ENCODE assay signal across 8 mouse cellular contexts in the genomic region with DNA sequence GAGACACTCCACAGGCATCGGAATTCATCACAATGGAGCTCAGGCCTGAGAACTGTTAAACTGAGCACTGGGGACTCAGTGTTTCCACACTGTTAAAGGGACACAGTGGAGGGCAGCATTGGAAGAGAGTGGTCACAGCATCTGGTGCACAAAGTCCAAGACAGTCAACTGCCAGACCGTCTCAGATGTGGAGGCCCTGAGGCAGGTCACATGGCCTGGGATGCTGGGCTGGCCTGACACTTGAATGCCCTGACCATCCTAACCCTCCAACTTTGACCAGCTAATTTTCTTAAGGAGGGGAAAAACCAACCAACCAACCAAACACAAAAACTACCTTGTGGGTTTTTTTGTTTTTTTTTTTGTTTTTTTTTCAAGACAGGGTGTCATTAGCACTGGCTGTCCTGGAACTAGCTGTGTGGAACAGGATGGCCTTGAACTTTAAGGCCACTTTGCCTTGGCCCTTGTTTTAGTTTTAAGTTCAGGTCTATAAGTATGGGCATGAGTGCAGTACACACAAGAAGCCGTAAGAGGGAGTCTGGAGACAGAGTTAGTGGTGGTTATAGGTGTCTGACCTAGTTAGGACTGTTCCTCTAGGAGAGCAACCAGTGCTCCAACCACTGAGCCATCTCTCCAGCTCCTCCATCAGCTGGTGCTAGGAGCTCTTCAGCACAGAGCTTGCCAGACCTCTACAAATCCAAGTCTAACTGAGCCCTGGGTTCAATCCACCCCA. TPM values are rescaled to one million over a fixed set of nuclear protein-coding genes. Genes with fewer than 3 reads are reported as not detected.
DNase-seq lines count a peak whose midpoint lies in the region; ATAC-seq lines count a peak whose summit lies in the region.

No protein-coding gene starts in this region.

- H3K36me3 ChIP-seq in hindbrain, embryonic 13.5 days, result peaks cover 17% of the 10 kb centered on the region
- peaks cover 42% of the 10 kb centered on the region for H3K36me3 ChIP-seq in midbrain, embryonic 10.5 days

- peak overlapping the region; percentile 94 for H3K9ac ChIP-seq in hindbrain, embryonic 13.5 days

- peak; percentile 35 for DNase-seq in CD4-positive, CD25-positive, alpha-beta regulatory T cell, adult 2 months (ENCODE audit: low read depth, low spot score)
- peak; percentile 41 for DNase-seq in lung, postnatal 10 days
- no peak for DNase-seq in lung, postnatal 4 days
- no peak for DNase-seq in midbrain, embryonic 10.5 days (ENCODE audit: low spot score)
- no peak for DNase-seq in left cerebral cortex, postnatal 10 days (ENCODE audit: extremely low spot score in 1 of 2, low spot score in 2 of 2)
- no peak for DNase-seq in frontal cortex, adult 2 months (ENCODE audit: extremely low spot score in 1 of 2, low spot score in 1 of 2)

- ATAC-seq in CD4-positive, CD25-positive, alpha-beta regulatory T cell, adult 4 months, result no peak
- no peak for ATAC-seq in hindbrain, embryonic 13.5 days (ENCODE audit: low FRiP score)

- no peaks in the 10 kb centered on the region for H3K27me3 ChIP-seq in hindbrain, embryonic 13.5 days
- no peaks in the 10 kb centered on the region for H3K27me3 ChIP-seq in midbrain, embryonic 10.5 days (ENCODE audit: low read depth, poor library complexity, severe bottlenecking)

- peak overlapping the region; percentile 94 for H3K4me2 ChIP-seq in hindbrain, embryonic 13.5 days

- intact Hi-C loops in left cerebral cortex, postnatal 10 days (cut with DNase I), result no loop called here

- no peaks in the 10 kb centered on the region for H3K9me3 ChIP-seq in hindbrain, embryonic 13.5 days
- H3K9me3 ChIP-seq in midbrain, embryonic 10.5 days (replicated peaks), result no peaks in the 10 kb centered on the region

- peaks cover 54% of the 10 kb centered on the region for H3K4me1 ChIP-seq in hindbrain, embryonic 13.5 days (replicated peaks)
- H3K4me1 ChIP-seq in midbrain, embryonic 10.5 days, result peaks cover 58% of the 10 kb centered on the region

- no peak overlapping the region for H3K27ac ChIP-seq in hindbrain, embryonic 13.5 days
- H3K27ac ChIP-seq in midbrain, embryonic 10.5 days (replicated peaks), result no peak overlapping the region; the same call in 1 of the 2 replicates

- H3K4me3 ChIP-seq in hindbrain, embryonic 13.5 days, result peak overlapping the region; percentile 93
- H3K4me3 ChIP-seq in midbrain, embryonic 10.5 days, result peak overlapping the region; percentile 98

- 79% methylated on average over 3 of the region's 3 CpGs for WGBS in hindbrain, embryonic 13.5 days
- 80% methylated on average over 3 of the region's 3 CpGs for WGBS in midbrain, embryonic 10.5 days

RNA-seq across cellular contexts. Expression of a gene that starts 2.0 kb away (rescaled TPM):
- polyA plus RNA-seq in CD4-positive, CD25-positive, alpha-beta regulatory T cell, adult 4 months (2017; shearing (Covaris generic)), result not detected
- 5.2 and 6.0 TPM in 2 replicates for polyA plus RNA-seq in hindbrain, embryonic 13.5 days (2015; fragmentation: Nextera tagmentation; extraction: Ambion mirVana)
- 3.1 and 3.5 TPM in 2 replicates for polyA plus RNA-seq in midbrain, embryonic 10.5 days (2016; fragmentation: Nextera tagmentation; extraction: Ambion mirVana)
- total RNA-seq in left cerebral cortex, postnatal 10 days (2021), result under 1 TPM in 1 of 2 experiments, not detected in 1; 0.66 TPM
- polyA plus RNA-seq in frontal cortex, adult 2 months (2012; rRNA removed), result 1.4 and 2.6 TPM in 2 replicates

RNA-seq across cellular contexts. Expression of a gene that starts 2.1 kb away (rescaled TPM):
- polyA plus RNA-seq in CD4-positive, CD25-positive, alpha-beta regulatory T cell, adult 4 months (2017; shearing (Covaris generic)), result 1,000 to 10,000 TPM; 1,023 to 1,039 TPM
- 1,116 and 1,159 TPM in 2 replicates for polyA plus RNA-seq in hindbrain, embryonic 13.5 days (2015; fragmentation: Nextera tagmentation; extraction: Ambion mirVana)
- polyA plus RNA-seq in midbrain, embryonic 10.5 days (2016; fragmentation: Nextera tagmentation; extraction: Ambion mirVana), result 948 and 963 TPM in 2 replicates
- 1,000 to 10,000 TPM; 1,012 to 1,017 TPM for total RNA-seq in left cerebral cortex, postnatal 10 days (2021)
- 2,082 and 2,130 TPM in 2 replicates for polyA plus RNA-seq in frontal cortex, adult 2 months (2012; rRNA removed)

RNA-seq across cellular contexts. Expression of a gene that starts 2.5 kb away (rescaled TPM):
- 10 to 100 TPM; 32.0 to 41.1 TPM for polyA plus RNA-seq in CD4-positive, CD25-positive, alpha-beta regulatory T cell, adult 4 months (2017; shearing (Covaris generic))
- 135 and 150 TPM in 2 replicates for polyA plus RNA-seq in hindbrain, embryonic 13.5 days (2015; fragmentation: Nextera tagmentation; extraction: Ambion mirVana)
- 347 and 384 TPM in 2 replicates for polyA plus RNA-seq in midbrain, embryonic 10.5 days (2016; fragmentation: Nextera tagmentation; extraction: Ambion mirVana)
- total RNA-seq in left cerebral cortex, postnatal 10 days (2021), result 10 to 100 TPM; 66.6 to 72.9 TPM
- polyA plus RNA-seq in frontal cortex, adult 2 months (2012; rRNA removed), result 53.2 and 59.4 TPM in 2 replicates

RNA-seq across cellular contexts. Expression of a gene that starts 18.5 kb away (rescaled TPM):
- polyA plus RNA-seq in CD4-positive, CD25-positive, alpha-beta regulatory T cell, adult 4 months (2017; shearing (Covaris generic)), result under 1 TPM in 1 of 2 experiments, not detected in 1; 0.39 TPM
- 8.9 and 11.0 TPM in 2 replicates for polyA plus RNA-seq in hindbrain, embryonic 13.5 days (2015; fragmentation: Nextera tagmentation; extraction: Ambion mirVana)
- polyA plus RNA-seq in midbrain, embryonic 10.5 days (2016; fragmentation: Nextera tagmentation; extraction: Ambion mirVana), result 3.9 TPM in 2 replicates
- total RNA-seq in left cerebral cortex, postnatal 10 days (2021), result 1 to 10 TPM; 5.2 to 7.1 TPM
- 7.7 TPM in 2 replicates for polyA plus RNA-seq in frontal cortex, adult 2 months (2012; rRNA removed)

Comparison
In these comparisons a context has a peak if more than half of its experiments do, and no peak if none do; other contexts are left out.
1. DNase-seq: peak in CD4-positive, CD25-positive, alpha-beta regulatory T cell, adult 2 months (single experiment) and lung, postnatal 10 days (single experiment); none in lung, postnatal 4 days (0 of 2), midbrain, embryonic 10.5 days (single experiment), left cerebral cortex, postnatal 10 days (0 of 2) and frontal cortex, adult 2 months (0 of 2).